Mouse (Mus musculus) lung, embryonic 14.5 days (tissue): ENCODE results near the gene Cfap52. TPM values are rescaled to one million over a fixed set of nuclear protein-coding genes. Genes with fewer than 3 reads are reported as not detected.

Experiments used
- ATAC-seq: fragments of 200-750 bp; cut with Nextera tagmentation; 2 replicates; pipeline ENCODE4 v1.8.0; 2017; ENCODE audit warnings: mild to moderate bottlenecking, moderate TSS enrichment, moderate library complexity; ENCODE audit not compliant: insufficient read depth
- DNase-seq: peaks from one replicate; pipeline ENCODE4 v3.0.0-alpha.2; 2015
- H3K27ac ChIP-seq: fragments of 300-500 bp; sonication (generic); 2 replicates; pipeline ENCODE4 v1.5.1; 2014; ENCODE audit warnings: low read depth, mild to moderate bottlenecking, moderate library complexity
- H3K27me3 ChIP-seq: fragments of 300-500 bp; sonication (generic); 2 replicates; pipeline ENCODE4 v1.6.1; 2014; ENCODE audit warnings: low read length, control low read depth; ENCODE audit not compliant: insufficient read depth
- H3K36me3 ChIP-seq: fragments of 300-500 bp; sonication (generic); 2 replicates; pipeline ENCODE4 v1.6.1; 2014; ENCODE audit warnings: control low read depth; ENCODE audit not compliant: insufficient read depth
- H3K4me1 ChIP-seq: fragments of 300-500 bp; sonication (generic); 2 replicates; pipeline ENCODE4 v1.6.1; 2014; ENCODE audit warnings: antibody characterized with exemption, control low read depth; ENCODE audit not compliant: insufficient read depth
- H3K4me2 ChIP-seq: fragments of 300-500 bp; sonication (generic); 2 replicates; pipeline ENCODE4 v1.6.1; 2014; ENCODE audit warnings: mild to moderate bottlenecking
- H3K4me3 ChIP-seq: fragments of 300-500 bp; sonication (generic); 2 replicates; pipeline ENCODE4 v1.5.1; 2014; ENCODE audit warnings: low read depth, low read length
- H3K9ac ChIP-seq: fragments of 300-500 bp; sonication (generic); 2 replicates; pipeline ENCODE4 v1.6.1; 2014
- H3K9me3 ChIP-seq: fragments of 300-500 bp; sonication (generic); 2 replicates; pipeline ENCODE4 v1.6.1; 2016; ENCODE audit warnings: low read depth, low read length, control low read depth
- CTCF ChIP-seq: IDR thresholded peaks from 2 replicates; pipeline ENCODE4 v1.5.1; 2016; ENCODE audit warnings: antibody characterized with exemption, low read depth
- WGBS: fragments of 180-500 bp; shearing (Covaris S2); extraction: QIAGEN DNeasy Blood & Tissue Kit; methylation state at CpG from one replicate; pipeline ENCODE4 v1.1.7; 2014; 5-methylcytosine and 5-hydroxymethylcytosine counted together
- polyA plus RNA-seq: library from polyadenylated mRNA; unstranded; fragments of >200 nt; fragmentation: Nextera tagmentation; extraction: Ambion mirVana; gene quantifications from 2 replicates; pipeline ENCODE4 v1.2.1, GENCODE M21; 2014

Cfap52 gene
- polyA plus RNA-seq, 1 experiment from 2014 or later, result 0.97 TPM

- no peak overlapping the region for H3K4me2 ChIP-seq
- H3K9ac ChIP-seq, result no peak overlapping the region
- no peak overlapping the region for H3K27ac ChIP-seq
- no peak for TF ChIP-seq CTCF
- DNase-seq (no peak), ATAC-seq (no peak)
- 72% methylated on average over 5 of the region's 5 CpGs for WGBS
- H3K4me1 ChIP-seq, result no peaks in the 10 kb centered on the region
- H3K27me3 ChIP-seq, result no peaks in the 10 kb centered on the region
- H3K4me3 ChIP-seq, result no peak overlapping the region
- no peaks in the 10 kb centered on the region for H3K9me3 ChIP-seq
- H3K36me3 ChIP-seq, result no peaks in the 10 kb centered on the region
Measured at GRCm38 (mm10) chr11:67888521-67888920, 76.9 kb downstream of the Cfap52 start.

GRCm38 (mm10) chr11:67885921-67886320 is 79.5 kb downstream of the Cfap52 start:
- H3K9ac ChIP-seq, result no peak overlapping the region
- no peak overlapping the region for H3K4me3 ChIP-seq
- H3K36me3 ChIP-seq, result no peaks in the 10 kb centered on the region
- H3K4me1 ChIP-seq, result no peaks in the 10 kb centered on the region
- H3K27ac ChIP-seq, result no peak overlapping the region
- H3K9me3 ChIP-seq, result no peaks in the 10 kb centered on the region
- 85% methylated on average over 2 of the region's 2 CpGs for WGBS
- H3K27me3 ChIP-seq, result no peaks in the 10 kb centered on the region
- no peak overlapping the region for H3K4me2 ChIP-seq
- ATAC-seq, result no peak
- no peak for DNase-seq
- TF ChIP-seq CTCF, result peak; percentile 30

Other genes with a start within 250 kb of the Cfap52 start
- gene Glp2r, start 194.5 kb downstream of the Cfap52 start, polyA plus RNA-seq, result 0.11 and 0.12 TPM in 2 replicates
- not detected in 2 replicates for gene Gsg1l2, start 191.0 kb downstream of the Cfap52 start, polyA plus RNA-seq
- gene Dhrs7c, start 167.5 kb downstream of the Cfap52 start, polyA plus RNA-seq, result 0.49 TPM in 1 of 2 replicates, not detected in the other
- gene Usp43, start 43.5 kb downstream of the Cfap52 start, polyA plus RNA-seq, result 3.4 and 4.5 TPM in 2 replicates
- 48.6 and 52.0 TPM in 2 replicates for gene Stx8, start 542 bp upstream of the Cfap52 start, polyA plus RNA-seq